Mouse (Mus musculus) testis, adult 2 months (tissue): ENCODE data around the gene Zfp512.

ENCODE experiments used
- CTCF ChIP-seq: fragments of 200-500 bp; IDR thresholded peaks from 2 replicates; pipeline ENCODE4 v1.5.1; 2012; ENCODE audit warnings: low read depth, mild to moderate bottlenecking, inconsistent platforms, low read length, moderate library complexity; ENCODE audit not compliant: control insufficient read depth, insufficient read depth, insufficient replicate concordance
- POLR2A ChIP-seq: fragments of 200-500 bp; IDR thresholded peaks from 2 replicates; pipeline ENCODE4 v1.6.1; 2012; ENCODE audit warnings: low read depth, mild to moderate bottlenecking, inconsistent platforms, low read length, moderate library complexity; ENCODE audit not compliant: control insufficient read depth

GRCm38 (mm10) chr5:31470334-31470733 is 18.1 kb downstream of the Zfp512 start:
- TF ChIP-seq CTCF: peak; percentile 24; the same call in 1 of the 2 replicates
- no peak for TF ChIP-seq POLR2A
